Mouse (Mus musculus) testis, adult 2 months (tissue): ENCODE measurements at regions not wholly inside any gene's neighbourhood (a gene's known extent, or its start where the extent isn't known, plus 50 kb on each side); places are given as distances from the start of the nearest gene placed in this dataset.

ENCODE experiments used
- CTCF ChIP-seq: fragments of 200-500 bp; IDR thresholded peaks from 2 replicates; pipeline ENCODE4 v1.5.1; 2012; ENCODE audit warnings: low read depth, mild to moderate bottlenecking, inconsistent platforms, low read length, moderate library complexity; ENCODE audit not compliant: control insufficient read depth, insufficient read depth, insufficient replicate concordance
- POLR2A ChIP-seq: fragments of 200-500 bp; IDR thresholded peaks from 2 replicates; pipeline ENCODE4 v1.6.1; 2012; ENCODE audit warnings: low read depth, mild to moderate bottlenecking, inconsistent platforms, low read length, moderate library complexity; ENCODE audit not compliant: control insufficient read depth

DNA sequence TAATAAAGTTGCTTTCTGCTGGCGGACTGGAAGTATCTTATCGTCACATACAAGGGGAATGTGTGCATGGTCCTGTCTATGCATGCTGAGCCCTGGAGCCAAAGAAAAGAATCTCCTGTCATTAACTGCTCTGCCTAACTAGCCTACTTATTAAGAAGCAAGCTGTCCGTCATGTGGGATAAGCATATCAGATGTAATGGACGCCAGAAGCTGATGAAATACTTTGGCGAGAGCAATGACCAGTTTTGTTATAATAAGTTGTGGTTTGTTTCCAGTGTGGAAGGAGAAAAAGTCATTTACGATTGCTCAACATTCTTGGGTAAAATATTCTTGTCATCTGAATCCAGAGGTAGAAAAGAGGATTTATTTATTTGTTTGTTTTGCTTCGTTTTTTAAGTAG, 563.2 kb downstream of the Tns3 start:
- TF ChIP-seq CTCF = no peak
- no peak for TF ChIP-seq POLR2A
